ENCODE assay signal across 16 mouse cellular contexts in the genomic region with DNA sequence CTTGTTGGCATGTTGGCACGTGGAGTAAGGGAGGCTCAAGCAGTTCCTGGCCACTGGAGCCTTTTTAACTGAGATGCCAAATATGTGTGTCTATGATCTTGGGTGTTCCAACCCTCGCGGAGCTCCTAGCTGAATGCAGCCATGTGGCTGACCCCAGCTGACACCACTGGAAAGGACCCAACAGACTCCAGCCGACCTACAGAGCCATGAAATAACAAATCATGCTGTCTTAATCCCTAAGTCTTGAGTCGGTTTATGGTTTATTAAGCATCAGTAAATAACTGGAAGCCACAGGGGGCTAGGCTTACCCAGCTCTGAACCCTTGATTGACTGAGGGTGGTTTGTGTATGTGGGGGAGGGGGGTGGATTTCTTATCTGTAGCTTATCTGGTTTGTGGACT.
DNase-seq lines count a peak whose midpoint lies in the region; ATAC-seq lines count a peak whose summit lies in the region.
"Had no signal": no experiment of that assay in that cellular context is flagged by ENCODE, and none has a peak within 500 bp of the region (broad histone marks: within the 10 kb centered on the region; RNA-seq: fewer than 3 reads in every experiment).

No protein-coding gene starts in this region.

- WGBS in intestine, embryonic 14.5 days, result 31% methylated on average over 5 of the region's 5 CpGs
- WGBS in intestine, embryonic 15.5 days, result 35% methylated on average over 5 of the region's 5 CpGs

- H3K27ac ChIP-seq in intestine, embryonic 14.5 days (ENCODE audit: low read depth), result no peak overlapping the region
- H3K27ac ChIP-seq in intestine, embryonic 15.5 days, result no peak overlapping the region
- H3K27ac ChIP-seq: hindbrain, embryonic 15.5 days; macrophage; midbrain, embryonic 15.5 days had no signal

- no peaks in the 10 kb centered on the region for H3K27me3 ChIP-seq in intestine, embryonic 14.5 days (replicated peaks; ENCODE audit: control insufficient read depth, insufficient read depth, low read length)
- H3K27me3 ChIP-seq in intestine, embryonic 15.5 days (replicated peaks), result no peaks in the 10 kb centered on the region
- H3K27me3 ChIP-seq: hindbrain, embryonic 15.5 days; midbrain, embryonic 15.5 days had no signal

- no peak overlapping the region for H3K9ac ChIP-seq in intestine, embryonic 14.5 days (ENCODE audit: low read length)
- H3K9ac ChIP-seq in intestine, embryonic 15.5 days, result no peak overlapping the region
- H3K9ac ChIP-seq: forebrain, postnatal 0 days; hindbrain, embryonic 15.5 days; midbrain, embryonic 15.5 days had no signal

- H3K9me3 ChIP-seq in intestine, embryonic 14.5 days (ENCODE audit: control insufficient read depth, low read length), result no peaks in the 10 kb centered on the region
- H3K9me3 ChIP-seq in intestine, embryonic 15.5 days, result no peaks in the 10 kb centered on the region
- H3K9me3 ChIP-seq: hindbrain, embryonic 15.5 days; midbrain, embryonic 15.5 days had no signal

- ATAC-seq in intestine, embryonic 14.5 days (replicated peaks; ENCODE audit: low FRiP score, low TSS enrichment, low read depth), result 0 out of 2 replicates have a peak, but pooled peaks have one; percentile 36
- no peak for ATAC-seq in intestine, embryonic 15.5 days
- ATAC-seq: CD4-positive, CD25-positive, alpha-beta regulatory T cell, adult 4 months; forebrain, postnatal 0 days; midbrain, embryonic 15.5 days had no signal

- 0 out of 2 replicates have a peak, but pooled peaks cover 2% of the 10 kb centered on the region for H3K4me1 ChIP-seq in intestine, embryonic 14.5 days (replicated peaks; ENCODE audit: control insufficient read depth, insufficient read depth, low read length)
- H3K4me1 ChIP-seq in intestine, embryonic 15.5 days (replicated peaks), result 0 out of 2 replicates have a peak, but pooled peaks cover 2% of the 10 kb centered on the region
- H3K4me1 ChIP-seq: midbrain, embryonic 15.5 days had no signal

- intact Hi-C loops in gastrocnemius, postnatal 14 days (cut with DNase I; ENCODE audit: low total_unique reads), result no loop called here

- H3K4me3 ChIP-seq in intestine, embryonic 14.5 days (ENCODE audit: low read depth, low read length), result no peak overlapping the region
- H3K4me3 ChIP-seq in intestine, embryonic 15.5 days (replicated peaks), result no peak overlapping the region
- H3K4me3 ChIP-seq: erythroblast, embryonic 14.5 days; hindbrain, embryonic 15.5 days; midbrain, embryonic 15.5 days had no signal

- no peak for DNase-seq in intestine, embryonic 14.5 days (ENCODE audit: low spot score)
- peak; percentile 30 for DNase-seq in gastrocnemius, postnatal 14 days
- peak; percentile 9 for DNase-seq in kidney, adult 18-20 months
- peak; percentile 31 to 54 for DNase-seq in kidney, postnatal 36 days
- DNase-seq in frontal cortex, postnatal 36 days (ENCODE audit: low spot score in 2 of 2), result no peak
- DNase-seq in layer of hippocampus, postnatal 36 days, result no peak
- DNase-seq: cerebellum, adult 11 months; forebrain, postnatal 0 days; heart, adult 18-20 months; spleen, adult 18-20 months had no signal

- H3K36me3 ChIP-seq in intestine, embryonic 14.5 days (ENCODE audit: control insufficient read depth, insufficient read depth, low read length), result no peaks in the 10 kb centered on the region
- no peaks in the 10 kb centered on the region for H3K36me3 ChIP-seq in intestine, embryonic 15.5 days
- H3K36me3 ChIP-seq: hindbrain, embryonic 15.5 days; midbrain, embryonic 15.5 days had no signal

- no peak overlapping the region for H3K4me2 ChIP-seq in intestine, embryonic 14.5 days (ENCODE audit: low read length)
- no peak overlapping the region for H3K4me2 ChIP-seq in intestine, embryonic 15.5 days (replicated peaks)
- H3K4me2 ChIP-seq: hindbrain, embryonic 15.5 days; midbrain, embryonic 15.5 days had no signal

Comparison
In these comparisons a context has a peak if more than half of its experiments do, and no peak if none do; other contexts are left out.
1. DNase-seq: peak in gastrocnemius, postnatal 14 days (single experiment), kidney, adult 18-20 months (single experiment) and kidney, postnatal 36 days (2 of 2); none in intestine, embryonic 14.5 days (single experiment), frontal cortex, postnatal 36 days (0 of 2) and layer of hippocampus, postnatal 36 days (0 of 2).